Mouse (Mus musculus) cerebellum, postnatal 36 days (tissue): ENCODE results near the gene Cadps.

Experiments used
- DNase-seq, 2 experiments: peaks; one replicate each; pipeline ENCODE4 v3.0.0; 2021 to 2022; ENCODE audit warnings: mixed read lengths in 2 of 2

Cadps gene

DNA sequence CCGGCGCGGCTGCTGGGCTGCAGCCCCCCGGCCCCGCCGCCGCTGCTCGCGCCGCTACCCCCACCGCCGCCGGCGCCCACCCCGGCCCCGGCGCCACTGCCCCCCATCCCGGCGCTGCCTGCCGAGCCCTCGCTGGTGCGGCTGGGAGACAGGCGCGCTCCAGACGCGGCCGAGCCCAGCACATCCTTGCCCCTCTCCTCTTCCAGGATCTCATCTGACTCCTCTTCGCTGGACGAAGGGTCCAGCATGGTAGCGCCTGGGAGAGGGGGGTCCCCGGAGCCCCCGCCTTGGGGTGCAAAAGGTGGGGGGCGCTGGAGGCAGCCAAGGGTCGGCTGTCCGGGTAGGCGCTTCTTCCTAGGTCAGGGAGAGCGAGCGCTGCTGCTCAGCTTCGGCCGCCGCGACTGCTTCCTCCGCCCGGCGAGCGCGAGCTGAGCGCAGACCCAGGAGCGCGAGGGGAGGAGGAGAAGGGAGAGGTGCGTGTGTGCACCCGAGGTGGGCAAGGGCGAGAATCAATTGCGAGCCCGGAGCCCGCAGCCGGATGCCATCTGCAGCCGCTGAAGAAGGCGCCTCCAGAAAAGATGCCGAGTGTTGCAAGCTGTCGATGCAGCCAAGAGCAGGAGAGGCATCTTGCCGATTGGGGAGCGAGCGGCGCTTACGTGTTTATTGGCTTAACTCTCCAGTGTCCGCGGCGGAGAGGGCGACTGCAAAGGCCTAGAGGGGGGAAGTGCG lies at the start of gene Cadps:
TSS of gene Cadps (minus strand) at position 589 of the 729 bp plus-strand sequence.
- DNase-seq, result peak; percentile 80 to 83

GRCm38 (mm10) chr14:12869605-12870004 lies 46.7 kb upstream of the Cadps start:
- no peak for DNase-seq

GRCm38 (mm10) chr14:12865258-12865657 lies 42.4 kb upstream of the Cadps start:
- DNase-seq, result no peak

DNA sequence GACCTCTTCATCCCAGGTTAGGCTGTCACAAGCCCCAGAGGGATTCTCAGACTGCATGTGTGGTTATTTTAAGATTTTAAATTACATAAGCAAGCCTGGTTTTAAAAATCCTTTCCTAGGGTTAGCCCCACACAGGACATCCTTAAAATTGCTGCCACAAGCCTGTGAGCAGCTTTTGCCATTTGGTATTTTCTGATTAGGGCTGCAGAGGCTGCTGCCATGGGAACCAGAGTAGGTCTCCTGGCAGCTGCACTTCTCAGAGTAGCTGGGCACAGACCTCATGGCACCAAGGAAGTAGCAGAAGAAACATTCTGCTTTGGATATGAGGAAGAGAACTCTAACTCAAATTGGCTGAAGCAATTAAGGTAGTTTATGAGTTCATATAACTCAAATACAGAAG lies 21.0 kb upstream of the Cadps start:
- DNase-seq, result no peak

DNA sequence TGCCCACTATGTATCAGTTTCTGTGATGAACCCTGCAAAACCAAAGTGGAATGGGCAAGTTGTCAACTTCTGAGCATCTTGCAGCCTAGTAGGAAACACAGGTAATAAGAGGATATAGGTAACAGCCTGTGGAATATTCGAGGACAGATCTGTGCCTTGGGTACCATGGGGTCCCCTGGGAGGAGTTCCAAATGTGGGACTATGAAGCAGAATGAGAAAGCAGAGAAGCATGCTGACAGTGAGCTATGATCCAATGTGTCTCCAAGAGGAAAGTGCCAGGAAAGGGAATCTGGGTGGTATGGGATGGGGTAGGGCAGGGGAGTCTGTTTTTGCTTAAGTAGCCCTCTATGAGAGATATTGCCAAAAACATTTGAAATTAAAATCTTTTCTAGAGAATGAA lies 16.6 kb upstream of the Cadps start:
- DNase-seq, result no peak

DNA sequence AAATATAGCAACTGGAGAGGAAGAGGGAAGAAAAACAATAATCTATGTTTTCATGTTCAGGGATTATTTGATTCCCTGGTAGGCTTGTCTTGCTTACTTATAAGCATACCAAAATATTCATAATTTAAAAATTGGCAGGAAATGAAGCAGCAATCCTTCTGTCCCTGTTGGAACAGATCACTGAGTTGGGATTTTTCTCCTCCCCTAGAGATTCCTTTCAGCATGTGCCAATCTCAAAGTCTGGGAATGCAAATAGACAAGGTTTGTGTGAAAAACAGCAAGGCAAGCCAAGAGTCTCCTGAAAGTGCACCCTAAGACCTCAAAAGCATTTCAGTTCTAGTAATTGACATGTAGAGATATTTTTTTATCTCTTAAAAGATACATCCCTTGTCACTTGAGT lies 16.1 kb upstream of the Cadps start:
- DNase-seq, result no peak

DNA sequence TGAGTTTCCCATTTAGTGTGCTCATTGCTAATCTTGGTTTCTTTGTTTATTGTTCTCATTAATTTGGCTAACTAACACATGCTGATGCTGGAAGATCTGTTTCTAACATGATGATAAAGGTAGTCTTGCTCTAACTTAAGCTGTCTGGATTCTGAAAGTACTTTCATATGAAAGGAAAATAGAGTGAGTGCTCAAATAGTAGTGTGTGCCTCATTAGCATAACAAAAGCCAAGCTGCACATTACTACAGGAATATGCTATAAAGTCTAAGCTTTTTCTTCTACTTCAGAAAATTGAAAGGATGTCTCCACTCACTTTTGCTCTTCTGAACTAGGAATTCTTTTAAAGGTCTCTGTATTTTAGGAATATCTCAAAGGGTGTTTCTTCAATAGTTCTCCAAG lies 15.4 kb upstream of the Cadps start:
- no peak for DNase-seq

DNA sequence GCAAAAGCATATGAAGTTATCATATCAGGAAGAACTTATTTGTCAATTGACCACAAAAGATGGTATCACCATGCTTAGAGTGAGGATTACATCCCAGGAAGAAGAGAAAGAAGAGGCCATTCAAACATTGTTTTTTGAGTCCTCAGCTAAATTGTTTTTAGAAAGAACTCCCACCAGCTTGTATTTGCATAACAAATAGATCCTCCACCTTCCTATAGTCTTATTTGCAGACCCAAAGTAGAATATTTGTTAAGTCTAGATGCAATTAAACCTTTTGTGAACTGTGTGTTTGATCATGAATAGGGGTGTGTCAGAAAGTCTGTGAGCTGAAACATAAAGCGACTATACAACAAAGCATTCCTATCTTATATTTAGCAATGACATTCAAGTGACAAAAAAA lies 15.0 kb upstream of the Cadps start:
- no peak for DNase-seq

DNA sequence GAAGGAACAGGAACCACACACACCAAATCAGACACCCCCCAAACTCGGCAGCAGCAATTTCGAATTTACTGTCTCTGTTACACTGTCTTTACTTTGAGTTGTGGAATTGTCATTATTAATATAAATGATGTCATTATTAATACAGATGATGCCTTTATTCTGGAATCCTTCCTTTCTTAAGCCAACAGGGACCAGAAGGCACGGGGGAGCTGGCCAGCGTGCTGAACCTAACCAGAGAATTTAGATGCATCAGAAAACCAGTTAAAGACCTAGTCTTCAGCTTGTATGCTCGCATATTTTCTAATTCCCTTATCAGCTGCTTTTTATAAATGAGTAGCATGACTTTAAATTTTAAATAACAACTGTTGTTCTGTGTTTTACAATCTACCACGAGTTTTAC lies 902 bp upstream of the Cadps start:
- DNase-seq, result no peak

- peak; percentile 78 to 80 for DNase-seq
These were observed 918 bp downstream of the Cadps start for GRCm38 (mm10) chr14:12821831-12822490.

GRCm38 (mm10) chr14:12821156-12821813 lies 1.6 kb downstream of the Cadps start:
- DNase-seq, result peak in 1 of 2 experiments; percentile 24

- DNase-seq, result no peak
These were observed 2.7 kb downstream of the Cadps start for GRCm38 (mm10) chr14:12820149-12820548.

DNA sequence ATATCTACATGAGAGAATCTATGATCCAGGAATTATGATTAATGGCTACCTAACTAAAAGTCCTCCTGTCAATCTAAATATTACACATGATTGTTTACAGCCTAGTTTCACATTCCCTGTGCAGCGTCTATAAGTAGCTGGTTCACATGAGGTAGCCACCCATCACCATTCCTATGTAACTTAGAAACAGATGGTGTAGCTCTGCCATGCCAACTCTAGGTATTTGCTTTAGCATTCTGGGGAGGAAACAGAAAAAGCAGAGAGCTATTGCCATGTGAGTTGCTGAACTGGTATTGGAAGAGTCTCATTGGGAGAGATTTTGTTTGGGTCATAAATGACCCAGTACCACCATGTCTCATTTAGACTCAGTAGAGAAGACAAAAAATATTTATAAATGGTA lies 4.4 kb downstream of the Cadps start:
- DNase-seq, result no peak

DNA sequence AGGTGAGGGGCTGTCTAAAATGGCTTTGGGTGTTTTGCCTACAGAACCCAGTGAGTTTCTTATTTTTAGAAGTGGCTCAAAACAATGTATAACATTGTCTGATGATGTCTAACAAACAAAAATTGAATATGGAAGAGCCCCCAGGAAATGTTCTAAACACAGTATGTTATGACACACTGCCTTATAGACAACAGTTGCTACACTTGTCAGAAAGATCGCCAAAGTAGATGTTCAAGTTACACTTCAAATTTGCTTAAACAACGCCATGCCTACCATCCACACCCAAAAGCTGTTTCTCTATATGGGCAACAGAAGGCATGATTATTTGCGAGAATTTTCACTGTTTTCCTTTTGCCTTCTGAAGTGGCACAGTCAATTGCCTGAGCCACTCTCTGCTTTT lies 10.8 kb downstream of the Cadps start:
- no peak for DNase-seq

- DNase-seq, result no peak
These were observed 19.9 kb downstream of the Cadps start for GRCm38 (mm10) chr14:12802995-12803394.

GRCm38 (mm10) chr14:12801100-12801499 lies 21.8 kb downstream of the Cadps start:
- DNase-seq, result peak; percentile 78 to 81

DNA sequence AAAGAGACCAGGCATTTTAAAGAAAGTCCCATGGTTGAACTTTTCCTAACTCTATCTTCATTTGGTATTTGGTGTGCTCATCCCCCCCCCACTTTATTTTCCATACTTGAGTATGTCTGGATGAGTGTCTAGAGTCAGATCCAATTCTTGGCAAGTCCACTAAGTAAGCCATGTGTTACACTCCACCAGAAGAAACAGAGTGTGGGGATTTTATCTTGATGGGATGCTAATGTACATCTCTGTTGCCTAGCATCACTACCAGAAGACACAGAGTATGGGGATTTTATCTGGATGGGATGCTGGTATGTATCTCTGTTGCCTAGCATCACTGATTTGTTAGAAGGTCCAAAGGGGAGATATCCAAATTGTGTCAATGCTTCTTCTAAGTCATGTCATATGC lies 24.0 kb downstream of the Cadps start:
- DNase-seq, result no peak

DNA sequence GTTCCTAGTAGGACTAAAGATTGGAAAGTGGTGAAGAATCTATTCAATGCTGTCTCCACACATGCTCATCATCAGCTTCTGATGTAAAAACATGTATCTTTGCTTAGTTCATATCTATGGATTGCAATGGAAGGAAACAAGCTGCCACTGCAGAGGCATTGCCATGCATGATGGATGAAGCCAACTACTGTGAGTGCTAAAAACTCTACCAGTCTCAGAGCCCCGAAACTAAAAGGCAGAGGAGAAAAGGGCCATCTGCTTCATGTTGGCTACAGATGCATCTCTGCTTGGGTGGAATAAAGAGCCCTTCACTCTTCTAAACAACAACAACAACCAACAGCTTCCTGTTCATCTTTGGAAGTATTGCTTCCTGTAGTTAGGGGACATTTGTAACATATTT lies 38.6 kb downstream of the Cadps start:
- DNase-seq, result no peak

- no peak for DNase-seq
These were observed 42.9 kb downstream of the Cadps start for GRCm38 (mm10) chr14:12780016-12780415.

DNA sequence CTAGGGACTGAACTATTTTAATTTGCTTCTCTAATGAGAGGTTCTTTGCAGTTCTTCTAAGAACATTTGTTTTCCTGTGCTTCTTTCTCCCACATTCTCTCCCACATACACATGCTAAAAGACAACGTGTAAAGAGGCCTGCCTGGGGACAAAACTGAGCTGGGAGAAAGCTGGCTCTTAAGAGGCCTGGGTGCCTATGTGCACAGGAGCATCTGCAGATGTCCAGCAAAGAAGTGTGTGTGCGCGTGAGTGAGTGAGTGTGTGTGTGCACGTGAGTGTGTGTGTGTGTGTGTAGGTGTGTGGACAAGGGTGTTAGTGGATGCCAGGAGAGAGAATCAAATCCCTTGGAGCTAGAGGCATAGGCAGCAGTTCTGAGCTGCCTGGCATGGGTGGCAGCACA lies 44.9 kb downstream of the Cadps start:
- DNase-seq, result no peak

DNA sequence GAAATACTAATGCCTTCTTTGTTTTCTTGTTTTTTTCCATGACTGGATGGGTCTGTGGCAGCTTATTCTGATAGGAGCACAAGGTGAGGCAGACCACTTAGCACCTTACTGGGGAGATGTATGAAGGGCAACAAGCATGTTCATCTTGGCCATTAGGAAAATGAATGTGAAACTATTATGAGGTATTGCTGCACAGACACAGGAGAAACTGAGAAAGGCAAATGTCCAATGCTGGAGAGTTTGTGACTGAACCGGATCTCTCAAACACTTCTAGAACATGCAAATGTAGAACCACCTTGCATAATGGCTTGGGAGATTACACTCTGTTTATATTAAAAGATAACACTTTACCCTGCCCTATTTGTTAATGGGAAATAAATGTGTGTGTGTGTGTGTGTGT lies 54.0 kb downstream of the Cadps start:
- DNase-seq, result no peak

DNA sequence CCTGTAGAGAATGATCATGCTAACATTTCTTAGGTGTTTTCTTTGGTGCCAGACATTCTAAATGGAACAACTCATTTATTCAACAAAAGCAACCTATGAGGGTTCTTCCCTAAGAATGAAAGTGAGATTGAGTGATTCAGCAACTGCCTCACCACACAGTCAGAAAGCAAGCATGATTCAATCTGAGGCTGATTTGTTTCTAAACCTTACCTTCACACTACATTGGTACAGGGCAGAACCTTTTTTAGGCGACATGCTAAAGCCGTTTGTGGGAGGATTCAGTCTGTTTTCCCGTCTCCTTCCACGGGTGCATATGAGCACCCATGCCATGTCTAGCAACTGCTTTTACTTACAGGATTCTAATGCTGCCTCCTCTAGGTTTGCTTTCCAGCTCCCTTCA lies 69.6 kb downstream of the Cadps start:
- no peak for DNase-seq

DNA sequence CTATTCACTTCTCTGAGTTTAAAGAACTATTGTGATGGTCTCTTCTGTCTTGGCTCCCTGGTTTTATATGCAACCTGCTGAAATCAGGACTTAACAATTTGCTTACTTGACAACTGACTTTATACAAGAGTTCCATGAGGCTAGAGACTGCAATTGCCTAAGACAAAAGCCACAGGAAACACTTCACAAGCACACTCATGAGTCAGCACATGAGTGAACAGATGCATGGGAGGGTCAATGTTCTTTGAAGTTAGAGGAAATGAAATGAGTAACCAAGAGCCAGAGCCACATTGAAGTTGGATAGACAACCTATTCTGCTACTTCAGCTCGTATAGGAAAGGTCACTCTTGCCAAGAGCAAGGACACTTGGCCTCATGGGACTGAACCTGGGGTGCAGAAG lies 71.1 kb downstream of the Cadps start:
- DNase-seq, result no peak

- no peak for DNase-seq
These were observed 91.9 kb downstream of the Cadps start for GRCm38 (mm10) chr14:12730979-12731378.
